Mouse (Mus musculus): ENCODE results near the gene Rilpl1.

GRCm38 (mm10) chr5:124531583-124531930 is 366 bp upstream of the Rilpl1 start:
- no peak for TF ChIP-seq CTCF (IDR thresholded peaks at IDR 0.05; ENCODE audit: low read depth, low read length)
- no peak for TF ChIP-seq TAL1 (conservative IDR thresholded peaks at IDR 0.05; ENCODE audit: low read depth, low read length)
- TF ChIP-seq GATA1 (IDR thresholded peaks at IDR 0.05; ENCODE audit: borderline replicate concordance, low read length), result no peak
